Comparison of ENCODE assay signal across 10 mouse cellular contexts in the genomic region with DNA sequence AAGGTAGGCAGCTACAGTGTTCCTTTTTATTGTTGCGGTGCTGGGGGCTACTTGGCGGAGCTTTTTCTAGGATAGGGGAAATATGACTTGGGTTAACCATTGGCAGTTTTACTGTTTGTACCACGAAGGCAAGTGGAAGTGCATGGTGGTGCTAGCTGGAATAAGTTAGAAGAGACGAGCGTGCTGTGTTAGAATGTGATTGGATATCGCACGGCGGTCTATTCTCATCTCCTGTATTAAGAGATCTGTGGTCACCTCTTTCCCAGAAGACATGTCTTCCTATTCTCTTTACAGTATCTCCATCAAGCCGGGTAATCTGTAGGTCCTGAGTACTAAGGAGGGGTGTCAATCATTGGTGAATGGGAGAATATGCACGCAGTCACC.
A peak's percentile ranks its signal among the peaks of the same experiment; 100 is the strongest.
DNase-seq lines count a peak whose midpoint lies in the region; ATAC-seq and TF ChIP-seq lines count a peak whose summit lies in the region.
"Had no signal": no experiment of that assay in that cellular context is flagged by ENCODE, and none has a peak within 500 bp of the region (broad histone marks: within the 10 kb centered on the region; RNA-seq: fewer than 3 reads in every experiment).

No protein-coding gene starts in this region.

- TF ChIP-seq EP300 in stomach, postnatal 0 days (optimal IDR thresholded peaks at IDR 0.05), result no peak

- no peaks in the 10 kb centered on the region for H3K9me3 ChIP-seq in heart, embryonic 12.5 days (replicated peaks)
- H3K9me3 ChIP-seq in stomach, embryonic 14.5 days (ENCODE audit: control insufficient read depth, low read depth, low read length), result no peaks in the 10 kb centered on the region
- no peaks in the 10 kb centered on the region for H3K9me3 ChIP-seq in stomach, postnatal 0 days (ENCODE audit: control insufficient read depth, low read length)
- no peaks in the 10 kb centered on the region for H3K9me3 ChIP-seq in hindbrain, embryonic 16.5 days (ENCODE audit: control insufficient read depth, low read length)
- no peaks in the 10 kb centered on the region for H3K9me3 ChIP-seq in stomach, embryonic 15.5 days

- intact Hi-C loops in heart, postnatal 10 days (cut with DNase I), result no loop called here

- WGBS in heart, embryonic 12.5 days, result 84% methylated on average over 10 of the region's 10 CpGs
- WGBS in stomach, embryonic 14.5 days, result 87% methylated on average over 10 of the region's 10 CpGs
- WGBS in stomach, postnatal 0 days, result 85% methylated on average over 10 of the region's 10 CpGs
- WGBS in hindbrain, embryonic 16.5 days, result 39% methylated on average over 10 of the region's 10 CpGs
- 84% methylated on average over 10 of the region's 10 CpGs for WGBS in stomach, embryonic 15.5 days

- TF ChIP-seq CTCF in stomach, postnatal 0 days (IDR thresholded peaks at IDR 0.05; ENCODE audit: low read depth), result no peak

- H3K27me3 ChIP-seq in heart, embryonic 12.5 days (replicated peaks), result no peaks in the 10 kb centered on the region
- no peaks in the 10 kb centered on the region for H3K27me3 ChIP-seq in stomach, embryonic 14.5 days (ENCODE audit: control insufficient read depth, insufficient read depth, low read length)
- no peaks in the 10 kb centered on the region for H3K27me3 ChIP-seq in stomach, postnatal 0 days (ENCODE audit: control insufficient read depth, insufficient read depth, low read length)
- H3K27me3 ChIP-seq in hindbrain, embryonic 16.5 days (replicated peaks; ENCODE audit: control insufficient read depth, insufficient read depth, low read length), result no peaks in the 10 kb centered on the region
- H3K27me3 ChIP-seq in stomach, embryonic 15.5 days (replicated peaks), result no peaks in the 10 kb centered on the region

- no peak for ATAC-seq in heart, embryonic 12.5 days (ENCODE audit: insufficient number of reproducible peaks, low FRiP score)
- no peak for ATAC-seq in stomach, embryonic 14.5 days (ENCODE audit: insufficient number of reproducible peaks, insufficient read depth, low FRiP score, low read depth)
- ATAC-seq in stomach, postnatal 0 days (ENCODE audit: low FRiP score, low TSS enrichment), result no peak
- peak; percentile 62 for ATAC-seq in hindbrain, embryonic 16.5 days
- ATAC-seq in stomach, embryonic 15.5 days (ENCODE audit: insufficient read depth, low FRiP score, low read depth), result peak; percentile 35; the same call in 1 of the 2 replicates
- ATAC-seq in granulocyte monocyte progenitor cell, adult 5-6 weeks (replicated peaks; ENCODE audit: poor library complexity, severe bottlenecking), result no peak
- ATAC-seq: CD4-positive, CD25-positive, alpha-beta regulatory T cell, adult 4 months had no signal

- H3K9ac ChIP-seq in heart, embryonic 12.5 days, result 0 out of 2 replicates have a peak overlapping the region, but pooled peaks have one; percentile 31
- H3K9ac ChIP-seq in stomach, embryonic 14.5 days (replicated peaks; ENCODE audit: low read depth, low read length), result no peak overlapping the region
- no peak overlapping the region for H3K9ac ChIP-seq in stomach, postnatal 0 days (ENCODE audit: low read length)
- peak overlapping the region; percentile 60 for H3K9ac ChIP-seq in hindbrain, embryonic 16.5 days (ENCODE audit: low read depth, low read length)
- H3K9ac ChIP-seq in stomach, embryonic 15.5 days, result no peak overlapping the region

- no peaks in the 10 kb centered on the region for H3K36me3 ChIP-seq in heart, embryonic 12.5 days
- no peaks in the 10 kb centered on the region for H3K36me3 ChIP-seq in stomach, embryonic 14.5 days (ENCODE audit: control insufficient read depth, insufficient read depth, low read length)
- H3K36me3 ChIP-seq in stomach, postnatal 0 days (ENCODE audit: control insufficient read depth, insufficient read depth, low read length), result no peaks in the 10 kb centered on the region
- no peaks in the 10 kb centered on the region for H3K36me3 ChIP-seq in hindbrain, embryonic 16.5 days (ENCODE audit: control insufficient read depth, insufficient read depth, low read length)
- no peaks in the 10 kb centered on the region for H3K36me3 ChIP-seq in stomach, embryonic 15.5 days

- H3K27ac ChIP-seq in heart, embryonic 12.5 days (ENCODE audit: poor library complexity, severe bottlenecking), result no peak overlapping the region
- H3K27ac ChIP-seq in stomach, embryonic 14.5 days (ENCODE audit: low read length), result no peak overlapping the region
- no peak overlapping the region for H3K27ac ChIP-seq in stomach, postnatal 0 days (replicated peaks)
- H3K27ac ChIP-seq in hindbrain, embryonic 16.5 days (ENCODE audit: low read depth, low read length), result peak overlapping the region; percentile 73
- no peak overlapping the region for H3K27ac ChIP-seq in stomach, embryonic 15.5 days
- H3K27ac ChIP-seq: kidney, postnatal 0 days had no signal

- H3K4me1 ChIP-seq in heart, embryonic 12.5 days (replicated peaks), result peaks cover 20% of the 10 kb centered on the region
- H3K4me1 ChIP-seq in stomach, embryonic 14.5 days (ENCODE audit: control insufficient read depth, insufficient read depth, low read length), result no peaks in the 10 kb centered on the region
- no peaks in the 10 kb centered on the region for H3K4me1 ChIP-seq in stomach, postnatal 0 days (replicated peaks; ENCODE audit: control insufficient read depth, insufficient read depth)
- H3K4me1 ChIP-seq in hindbrain, embryonic 16.5 days (ENCODE audit: control insufficient read depth, insufficient read depth, low read depth, low read length), result peaks cover 7% of the 10 kb centered on the region
- H3K4me1 ChIP-seq in stomach, embryonic 15.5 days, result peaks cover 4% of the 10 kb centered on the region; the same call in 1 of the 2 replicates

- no peak for DNase-seq in heart, postnatal 10 days
- no peak for DNase-seq in stomach, postnatal 0 days (ENCODE audit: low spot score)
- no peak for DNase-seq in cerebellum, adult 9-10 months

- peak overlapping the region; percentile 54 for H3K4me2 ChIP-seq in heart, embryonic 12.5 days
- peak overlapping the region; percentile 31; the same call in 1 of the 2 replicates for H3K4me2 ChIP-seq in stomach, embryonic 14.5 days (replicated peaks; ENCODE audit: low read depth, low read length)
- no peak overlapping the region for H3K4me2 ChIP-seq in stomach, postnatal 0 days (replicated peaks; ENCODE audit: low read depth)
- H3K4me2 ChIP-seq in hindbrain, embryonic 16.5 days (ENCODE audit: low read length), result peak overlapping the region; percentile 57
- H3K4me2 ChIP-seq in stomach, embryonic 15.5 days, result peak overlapping the region; percentile 43

- 0 out of 2 replicates have a peak overlapping the region, but pooled peaks have one; percentile 26 for H3K4me3 ChIP-seq in heart, embryonic 12.5 days
- H3K4me3 ChIP-seq in stomach, embryonic 14.5 days (ENCODE audit: low read depth, low read length), result no peak overlapping the region
- no peak overlapping the region for H3K4me3 ChIP-seq in stomach, postnatal 0 days (ENCODE audit: low read depth, low read length)
- H3K4me3 ChIP-seq in hindbrain, embryonic 16.5 days (ENCODE audit: low read length), result peak overlapping the region; percentile 51
- no peak overlapping the region for H3K4me3 ChIP-seq in stomach, embryonic 15.5 days (replicated peaks)

Comparison
In these comparisons a context has a peak if more than half of its experiments do, and no peak if none do; other contexts are left out.
1. ATAC-seq: peak in hindbrain, embryonic 16.5 days (single experiment) and stomach, embryonic 15.5 days (single experiment); none in heart, embryonic 12.5 days (single experiment), stomach, embryonic 14.5 days (single experiment), stomach, postnatal 0 days (single experiment) and granulocyte monocyte progenitor cell, adult 5-6 weeks (single experiment).
2. H3K4me3 ChIP-seq: peak in heart, embryonic 12.5 days (single experiment) and hindbrain, embryonic 16.5 days (single experiment); none in stomach, embryonic 14.5 days (single experiment), stomach, postnatal 0 days (single experiment) and stomach, embryonic 15.5 days (single experiment).
3. H3K9ac ChIP-seq: peak in heart, embryonic 12.5 days (single experiment) and hindbrain, embryonic 16.5 days (single experiment); none in stomach, embryonic 14.5 days (single experiment), stomach, postnatal 0 days (single experiment) and stomach, embryonic 15.5 days (single experiment).